Comparison of ENCODE assay signal across 13 mouse cellular contexts in genomic region chrX:93465711-93466110, GRCm38 (mm10).
DNase-seq lines count a peak whose midpoint lies in the region; ATAC-seq lines count a peak whose summit lies in the region.
"Had no signal": no experiment of that assay in that cellular context is flagged by ENCODE, and none has a peak within 500 bp of the region (broad histone marks: within the 10 kb centered on the region; RNA-seq: fewer than 3 reads in every experiment).

No protein-coding gene starts in this region.

- no peak overlapping the region for H3K27ac ChIP-seq in hindbrain, embryonic 14.5 days
- no peak overlapping the region for H3K27ac ChIP-seq in hindbrain, embryonic 16.5 days (ENCODE audit: low read depth, low read length)
- no peak overlapping the region for H3K27ac ChIP-seq in midbrain, embryonic 14.5 days (replicated peaks; ENCODE audit: low read depth, low read length)
- no peak overlapping the region for H3K27ac ChIP-seq in midbrain, embryonic 16.5 days (ENCODE audit: low read length)
- H3K27ac ChIP-seq: embryonic facial prominence, embryonic 12.5 days; hindbrain, embryonic 15.5 days; lung, embryonic 15.5 days; neural tube, embryonic 15.5 days had no signal

- no peak overlapping the region for H3K4me2 ChIP-seq in hindbrain, embryonic 14.5 days (replicated peaks)
- no peak overlapping the region for H3K4me2 ChIP-seq in hindbrain, embryonic 16.5 days (ENCODE audit: low read length)
- no peak overlapping the region for H3K4me2 ChIP-seq in midbrain, embryonic 14.5 days (ENCODE audit: low read length)
- H3K4me2 ChIP-seq in midbrain, embryonic 16.5 days (ENCODE audit: low read length) = no peak overlapping the region
- H3K4me2 ChIP-seq: embryonic facial prominence, embryonic 12.5 days; hindbrain, embryonic 15.5 days; lung, embryonic 15.5 days; neural tube, embryonic 15.5 days had no signal

- no peak overlapping the region for H3K4me3 ChIP-seq in hindbrain, embryonic 14.5 days (replicated peaks; ENCODE audit: low read length)
- H3K4me3 ChIP-seq in hindbrain, embryonic 16.5 days (ENCODE audit: low read length) = no peak overlapping the region
- no peak overlapping the region for H3K4me3 ChIP-seq in midbrain, embryonic 14.5 days (replicated peaks; ENCODE audit: low read depth, low read length)
- H3K4me3 ChIP-seq in midbrain, embryonic 16.5 days (ENCODE audit: low read depth, low read length) = no peak overlapping the region
- H3K4me3 ChIP-seq: embryonic facial prominence, embryonic 12.5 days; hindbrain, embryonic 15.5 days; lung, embryonic 15.5 days; neural tube, embryonic 15.5 days had no signal

- WGBS in hindbrain, embryonic 14.5 days = 48% methylated on average over 1 of the region's 1 CpGs
- WGBS in hindbrain, embryonic 16.5 days = 70% methylated on average over 1 of the region's 1 CpGs
- WGBS in midbrain, embryonic 14.5 days = 57% methylated on average over 1 of the region's 1 CpGs
- WGBS in midbrain, embryonic 16.5 days = 38% methylated on average over 1 of the region's 1 CpGs

- H3K9ac ChIP-seq in hindbrain, embryonic 14.5 days = no peak overlapping the region
- no peak overlapping the region for H3K9ac ChIP-seq in hindbrain, embryonic 16.5 days (ENCODE audit: low read depth, low read length)
- H3K9ac ChIP-seq in midbrain, embryonic 14.5 days (replicated peaks; ENCODE audit: low read length) = no peak overlapping the region
- no peak overlapping the region for H3K9ac ChIP-seq in midbrain, embryonic 16.5 days (ENCODE audit: low read depth, low read length)
- H3K9ac ChIP-seq: embryonic facial prominence, embryonic 12.5 days; hindbrain, embryonic 15.5 days; lung, embryonic 15.5 days; neural tube, embryonic 15.5 days had no signal

- no peaks in the 10 kb centered on the region for H3K4me1 ChIP-seq in hindbrain, embryonic 14.5 days (replicated peaks; ENCODE audit: control insufficient read depth, insufficient read depth, low read length)
- H3K4me1 ChIP-seq in hindbrain, embryonic 16.5 days (ENCODE audit: control insufficient read depth, insufficient read depth, low read depth, low read length) = no peaks in the 10 kb centered on the region
- H3K4me1 ChIP-seq in midbrain, embryonic 14.5 days (ENCODE audit: control insufficient read depth, insufficient read depth, low read length) = no peaks in the 10 kb centered on the region
- no peaks in the 10 kb centered on the region for H3K4me1 ChIP-seq in midbrain, embryonic 16.5 days (ENCODE audit: control insufficient read depth, insufficient read depth, low read length)
- H3K4me1 ChIP-seq: embryonic facial prominence, embryonic 12.5 days; hindbrain, embryonic 15.5 days; lung, embryonic 15.5 days; neural tube, embryonic 15.5 days had no signal

- H3K36me3 ChIP-seq in hindbrain, embryonic 14.5 days (replicated peaks; ENCODE audit: control insufficient read depth, insufficient read depth) = no peaks in the 10 kb centered on the region
- no peaks in the 10 kb centered on the region for H3K36me3 ChIP-seq in hindbrain, embryonic 16.5 days (ENCODE audit: control insufficient read depth, insufficient read depth, low read length)
- no peaks in the 10 kb centered on the region for H3K36me3 ChIP-seq in midbrain, embryonic 14.5 days (ENCODE audit: control insufficient read depth, insufficient read depth, low read length)
- H3K36me3 ChIP-seq in midbrain, embryonic 16.5 days (ENCODE audit: control insufficient read depth, insufficient read depth, low read length) = no peaks in the 10 kb centered on the region
- no peaks in the 10 kb centered on the region for H3K36me3 ChIP-seq in splenic B cell, adult 2 months (ENCODE audit: control insufficient read depth, insufficient read depth, low read length, poor library complexity, severe bottlenecking)
- H3K36me3 ChIP-seq: embryonic facial prominence, embryonic 12.5 days; hindbrain, embryonic 15.5 days; lung, embryonic 15.5 days; neural tube, embryonic 15.5 days had no signal

- ATAC-seq in hindbrain, embryonic 14.5 days (ENCODE audit: low FRiP score) = no peak
- no peak for ATAC-seq in hindbrain, embryonic 16.5 days
- ATAC-seq in midbrain, embryonic 14.5 days (ENCODE audit: low FRiP score, low TSS enrichment) = no peak
- ATAC-seq in midbrain, embryonic 16.5 days = no peak

- no peaks in the 10 kb centered on the region for H3K27me3 ChIP-seq in hindbrain, embryonic 14.5 days (ENCODE audit: control insufficient read depth, insufficient read depth, low read length)
- H3K27me3 ChIP-seq in hindbrain, embryonic 16.5 days (replicated peaks; ENCODE audit: control insufficient read depth, insufficient read depth, low read length) = no peaks in the 10 kb centered on the region
- H3K27me3 ChIP-seq in midbrain, embryonic 14.5 days (ENCODE audit: control insufficient read depth, insufficient read depth, low read length) = no peaks in the 10 kb centered on the region
- H3K27me3 ChIP-seq in midbrain, embryonic 16.5 days (ENCODE audit: control insufficient read depth, insufficient read depth, low read depth, low read length) = no peaks in the 10 kb centered on the region
- no peaks in the 10 kb centered on the region for H3K27me3 ChIP-seq in splenic B cell, adult 2 months (ENCODE audit: control insufficient read depth, insufficient read depth, low read length, poor library complexity, severe bottlenecking)
- H3K27me3 ChIP-seq: embryonic facial prominence, embryonic 12.5 days; hindbrain, embryonic 15.5 days; lung, embryonic 15.5 days; neural tube, embryonic 15.5 days had no signal

- no peaks in the 10 kb centered on the region for H3K9me3 ChIP-seq in hindbrain, embryonic 14.5 days (ENCODE audit: control insufficient read depth, low read length)
- H3K9me3 ChIP-seq in hindbrain, embryonic 16.5 days (ENCODE audit: control insufficient read depth, low read length) = no peaks in the 10 kb centered on the region
- H3K9me3 ChIP-seq in midbrain, embryonic 14.5 days (ENCODE audit: control insufficient read depth, low read length) = no peaks in the 10 kb centered on the region
- no peaks in the 10 kb centered on the region for H3K9me3 ChIP-seq in midbrain, embryonic 16.5 days (replicated peaks; ENCODE audit: control insufficient read depth, low read length, poor library complexity, severe bottlenecking)
- H3K9me3 ChIP-seq: embryonic facial prominence, embryonic 12.5 days; hindbrain, embryonic 15.5 days; lung, embryonic 15.5 days; neural tube, embryonic 15.5 days had no signal

- peak; percentile 51 for DNase-seq in hindbrain, embryonic 14.5 days (ENCODE audit: low spot score)
- DNase-seq in midbrain, embryonic 14.5 days = peak; percentile 62
- DNase-seq in R1 (ENCODE audit: low read depth, low spot score) = peak; percentile 6
- DNase-seq in splenic B cell, adult 2 months (ENCODE audit: low read depth, low spot score) = peak; percentile 16
- no peak for DNase-seq in neural tube, embryonic 10.5 days (ENCODE audit: extremely low spot score, low spot score)
- DNase-seq in gastrocnemius, adult 8-10 months (ENCODE audit: low spot score in 2 of 2) = no peak
- DNase-seq: gastrocnemius, postnatal 36 days had no signal

Comparison
In these comparisons a context has a peak if more than half of its experiments do, and no peak if none do; other contexts are left out.
1. DNase-seq: peak in hindbrain, embryonic 14.5 days (single experiment), midbrain, embryonic 14.5 days (single experiment), R1 (single experiment) and splenic B cell, adult 2 months (single experiment); none in neural tube, embryonic 10.5 days (single experiment) and gastrocnemius, adult 8-10 months (0 of 2).